Mouse (Mus musculus) lung, postnatal 0 days (tissue): ENCODE data around the gene Umad1.

Source experiments
- CTCF ChIP-seq: IDR thresholded peaks from 2 replicates; pipeline ENCODE4 v1.5.1; 2016; ENCODE audit warnings: antibody characterized with exemption, mild to moderate bottlenecking
- EP300 ChIP-seq: IDR thresholded peaks from 2 replicates; pipeline ENCODE4 v1.6.1; 2016; ENCODE audit warnings: antibody characterized with exemption, mild to moderate bottlenecking, control low read depth

GRCm38 (mm10) chr6:8390935-8391334 is 131.8 kb downstream of the Umad1 start:
- TF ChIP-seq CTCF (no peak), EP300 (no peak)
